Mouse (Mus musculus) spleen, adult 2 months (tissue): ENCODE measurements at regions not wholly inside any gene's neighbourhood (a gene's known extent, or its start where the extent isn't known, plus 50 kb on each side); places are given as distances from the start of the nearest gene placed in this dataset.

ENCODE experiments used
- CTCF ChIP-seq: fragments of 200-500 bp; IDR thresholded peaks from 2 replicates; pipeline ENCODE4 v1.5.1; 2011; ENCODE audit warnings: mild to moderate bottlenecking, inconsistent platforms; ENCODE audit not compliant: insufficient read depth, insufficient read length, insufficient replicate concordance; ENCODE audit errors: extremely low read depth
- POLR2A ChIP-seq: fragments of 200-500 bp; IDR thresholded peaks from 2 replicates; pipeline ENCODE4 v1.6.1; 2011; ENCODE audit warnings: low read depth, low read length, inconsistent platforms

GRCm38 (mm10) chr19:15214651-15215050, 616.8 kb upstream of the Tle4 start:
- TF ChIP-seq POLR2A, result no peak
- TF ChIP-seq CTCF, result no peak
